ENCODE assay signal across 12 mouse cellular contexts in genomic region chr11:90726730-90727129, GRCm38 (mm10). TPM values are rescaled to one million over a fixed set of nuclear protein-coding genes. Genes with fewer than 3 reads are reported as not detected.
A peak's percentile ranks its signal among the peaks of the same experiment; 100 is the strongest.
DNase-seq lines count a peak whose midpoint lies in the region; ATAC-seq and TF ChIP-seq lines count a peak whose summit lies in the region.
"Had no signal": no experiment of that assay in that cellular context is flagged by ENCODE, and none has a peak within 500 bp of the region (broad histone marks: within the 10 kb centered on the region; RNA-seq: fewer than 3 reads in every experiment).

No protein-coding gene starts in this region.

- H3K27ac ChIP-seq in heart, embryonic 10.5 days = peak overlapping the region; percentile 81
- H3K27ac ChIP-seq in lung, embryonic 14.5 days (ENCODE audit: low read depth) = peak overlapping the region; percentile 48; the same call in 1 of the 2 replicates
- peak overlapping the region; percentile 100 for H3K27ac ChIP-seq in liver, embryonic 14.5 days
- H3K27ac ChIP-seq: intestine, embryonic 15.5 days; layer of hippocampus, adult 2 months had no signal

- peak; percentile 62 for TF ChIP-seq EP300 in liver, embryonic 14.5 days (IDR thresholded peaks at IDR 0.05; ENCODE audit: low read depth)

- H3K9ac ChIP-seq in lung, embryonic 14.5 days = no peak overlapping the region
- H3K9ac ChIP-seq in liver, embryonic 14.5 days (replicated peaks) = peak overlapping the region; percentile 70
- H3K9ac ChIP-seq: intestine, embryonic 15.5 days had no signal

- H3K9me3 ChIP-seq in heart, embryonic 10.5 days = no peaks in the 10 kb centered on the region
- no peaks in the 10 kb centered on the region for H3K9me3 ChIP-seq in lung, embryonic 14.5 days (ENCODE audit: low read depth, low read length)
- H3K9me3 ChIP-seq in liver, embryonic 14.5 days (ENCODE audit: control insufficient read depth, low read length) = no peaks in the 10 kb centered on the region
- H3K9me3 ChIP-seq: intestine, embryonic 15.5 days had no signal

- H3K4me2 ChIP-seq in lung, embryonic 14.5 days = peak overlapping the region; percentile 24; the same call in 1 of the 2 replicates
- peak overlapping the region; percentile 89 for H3K4me2 ChIP-seq in liver, embryonic 14.5 days (ENCODE audit: low read depth)
- H3K4me2 ChIP-seq: intestine, embryonic 15.5 days had no signal

- peak overlapping the region; percentile 22; the same call in 1 of the 2 replicates for H3K4me3 ChIP-seq in heart, embryonic 10.5 days
- no peak overlapping the region for H3K4me3 ChIP-seq in lung, embryonic 14.5 days (ENCODE audit: low read depth, low read length)
- H3K4me3 ChIP-seq in liver, embryonic 14.5 days (ENCODE audit: insufficient read depth in 1 of 2, low read depth in 2 of 2, low read length in 2 of 2) = peak overlapping the region in 1 of 2 experiments; percentile 43; a peak in 2 of 4 replicates
- H3K4me3 ChIP-seq: intestine, embryonic 15.5 days; layer of hippocampus, adult 2 months had no signal

- no peak for DNase-seq in heart, embryonic 10.5 days (ENCODE audit: low spot score)
- DNase-seq in heart, adult 18-20 months = no peak
- peak; percentile 28 for DNase-seq in lung, embryonic 14.5 days
- no peak for DNase-seq in lung, postnatal 25 days (ENCODE audit: low spot score)
- peak; percentile 50 to 63 (median 53) for DNase-seq in liver, embryonic 14.5 days (ENCODE audit: low read depth in 3 of 3, low spot score in 3 of 3)
- no peak for DNase-seq in ovary, postnatal 36 days (ENCODE audit: low spot score)
- no peak for DNase-seq in urinary bladder, postnatal 25 days (ENCODE audit: low spot score)
- DNase-seq: cerebellum, adult 18-20 months; right cerebral cortex, postnatal 14 days had no signal

- no peak for TF ChIP-seq CTCF in lung, embryonic 14.5 days (IDR thresholded peaks at IDR 0.05; ENCODE audit: low read depth)
- no peak for TF ChIP-seq CTCF in liver, embryonic 14.5 days (IDR thresholded peaks at IDR 0.05; ENCODE audit: low read depth)

- 52% methylated on average over 10 of the region's 10 CpGs for WGBS in heart, embryonic 10.5 days
- WGBS in lung, embryonic 14.5 days = 62% methylated on average over 10 of the region's 10 CpGs
- WGBS in liver, embryonic 14.5 days (ENCODE audit: insufficient replicate concordance) = 13% methylated on average over 10 of the region's 10 CpGs

- peak; percentile 62 for ATAC-seq in lung, embryonic 14.5 days (ENCODE audit: insufficient read depth)
- ATAC-seq in common myeloid progenitor, adult 5-6 weeks (replicated peaks; ENCODE audit: low read depth, poor library complexity, severe bottlenecking) = peak; percentile 52
- ATAC-seq in liver, embryonic 14.5 days (ENCODE audit: insufficient read depth) = peak; percentile 64

- H3K27me3 ChIP-seq in heart, embryonic 10.5 days (ENCODE audit: insufficient read depth, poor library complexity, severe bottlenecking) = no peaks in the 10 kb centered on the region
- H3K27me3 ChIP-seq in lung, embryonic 14.5 days (ENCODE audit: insufficient read depth, low read length) = no peaks in the 10 kb centered on the region
- no peaks in the 10 kb centered on the region for H3K27me3 ChIP-seq in liver, embryonic 14.5 days (ENCODE audit: control insufficient read depth, insufficient read depth, low read length)
- H3K27me3 ChIP-seq: intestine, embryonic 15.5 days had no signal

- H3K36me3 ChIP-seq in heart, embryonic 10.5 days = no peaks in the 10 kb centered on the region
- no peaks in the 10 kb centered on the region for H3K36me3 ChIP-seq in lung, embryonic 14.5 days (ENCODE audit: insufficient read depth)
- no peaks in the 10 kb centered on the region for H3K36me3 ChIP-seq in liver, embryonic 14.5 days (replicated peaks; ENCODE audit: control insufficient read depth, insufficient read depth, low read depth)
- H3K36me3 ChIP-seq: intestine, embryonic 15.5 days had no signal

- H3K4me1 ChIP-seq in heart, embryonic 10.5 days = peaks cover 40% of the 10 kb centered on the region
- H3K4me1 ChIP-seq in lung, embryonic 14.5 days (ENCODE audit: insufficient read depth) = no peaks in the 10 kb centered on the region
- peaks cover 51 to 58% of the 10 kb centered on the region in 2 experiments for H3K4me1 ChIP-seq in liver, embryonic 14.5 days (replicated peaks; ENCODE audit: control insufficient read depth in 2 of 2, insufficient read depth in 2 of 2, low read length in 1 of 2)
- H3K4me1 ChIP-seq: intestine, embryonic 15.5 days had no signal

RNA-seq across cellular contexts. Expression of gene Tom1l1, which starts 38.6 kb away (rescaled TPM):
- 37.9 and 44.6 TPM in 2 replicates for polyA plus RNA-seq in heart, embryonic 10.5 days (2016; fragmentation: Nextera tagmentation; extraction: Ambion mirVana)
- total RNA-seq in heart, adult 18-20 months (2021) = 10 to 100 TPM; 14.9 to 16.4 TPM
- 34.0 and 37.6 TPM in 2 replicates for polyA plus RNA-seq in lung, embryonic 14.5 days (2014; fragmentation: Nextera tagmentation; extraction: Ambion mirVana)
- 39.1 and 44.7 TPM in 2 replicates for total RNA-seq in common myeloid progenitor, adult 5-6 weeks (2017)
- polyA plus RNA-seq in liver, embryonic 14.5 days (2012; rRNA removed) = 13.6 and 26.6 TPM in 2 replicates
- polyA plus RNA-seq in liver, embryonic 14.5 days (2014; fragmentation: Nextera tagmentation; extraction: Ambion mirVana) = 58.9 and 60.6 TPM in 2 replicates

Comparison
In these comparisons a context has a peak if more than half of its experiments do, and no peak if none do; other contexts are left out.
1. DNase-seq: peak in lung, embryonic 14.5 days (single experiment) and liver, embryonic 14.5 days (3 of 3); none in heart, embryonic 10.5 days (single experiment), heart, adult 18-20 months (0 of 2), lung, postnatal 25 days (single experiment), ovary, postnatal 36 days (single experiment) and urinary bladder, postnatal 25 days (single experiment).
2. H3K27ac ChIP-seq: peak in every context shown above with its lines; median percentile 100 in liver, embryonic 14.5 days; 81 in heart, embryonic 10.5 days; 48 in lung, embryonic 14.5 days.
3. Peak in every context shown above with its lines, with median percentiles within 50 percentile points of each other: ATAC-seq.